Mouse (Mus musculus) left cerebral cortex, postnatal 4 days (tissue): ENCODE measurements around the gene Tmem235. TPM values are rescaled to one million over a fixed set of nuclear protein-coding genes. Genes with fewer than 3 reads are reported as not detected.

ENCODE experiments used
- DNase-seq: peaks from one replicate; pipeline ENCODE4 v3.0.0-alpha.2; 2022
- intact Hi-C: fragments of 180-260 bp; cut with DNase I; formaldehyde crosslinking; loops from one replicate; pipeline ENCODE4 v1.15.1; 2025
- total RNA-seq, 2 experiments: library from RNA; stranded (reverse); gene quantifications; 2 replicates each; pipeline ENCODE4 v1.2.3; 2021

Gene Tmem235
- total RNA-seq, 2 experiments from 2014 or later = not detected

GRCm38 (mm10) chr11:117888168-117888852 lies 27.8 kb downstream of the Tmem235 start:
- intact Hi-C loops = no loop called here
- no peak for DNase-seq

- no peak for DNase-seq
- intact Hi-C loops = no loop called here
These were observed 28.6 kb downstream of the Tmem235 start for GRCm38 (mm10) chr11:117888853-117889822.

- no peak for DNase-seq
- intact Hi-C loops = no loop called here
These were observed 29.4 kb downstream of the Tmem235 start for GRCm38 (mm10) chr11:117889887-117890340.

- DNase-seq = no peak
These were observed 30.1 kb downstream of the Tmem235 start for GRCm38 (mm10) chr11:117890519-117891282.

GRCm38 (mm10) chr11:117891581-117892175 lies 31.1 kb downstream of the Tmem235 start:
- intact Hi-C loops = no loop called here
- DNase-seq = no peak

More at GRCm38 (mm10) chr11:117890519-117891282, 30.1 kb downstream of the Tmem235 start:
- intact Hi-C loops = no loop called here

GRCm38 (mm10) chr11:117892199-117892598 lies 31.6 kb downstream of the Tmem235 start:
- intact Hi-C loops = no loop called here
- DNase-seq = no peak

GRCm38 (mm10) chr11:117894676-117895075 lies 34.1 kb downstream of the Tmem235 start:
- intact Hi-C loops = no loop called here
- DNase-seq = no peak

GRCm38 (mm10) chr11:117896533-117896932 lies 36.0 kb downstream of the Tmem235 start:
- DNase-seq = no peak
- intact Hi-C loops = no loop called here

GRCm38 (mm10) chr11:117902282-117902681 lies 41.7 kb downstream of the Tmem235 start:
- no peak for DNase-seq
- intact Hi-C loops = no loop called here

- DNase-seq = no peak
- intact Hi-C loops = no loop called here
These were observed 43.9 kb downstream of the Tmem235 start for GRCm38 (mm10) chr11:117904442-117904841.

GRCm38 (mm10) chr11:117909337-117909736 lies 48.8 kb downstream of the Tmem235 start:
- DNase-seq = no peak
- intact Hi-C loops = no loop called here

- intact Hi-C loops = no loop called here
- DNase-seq = peak; percentile 71
These were observed 52.3 kb downstream of the Tmem235 start for GRCm38 (mm10) chr11:117912684-117913352.

GRCm38 (mm10) chr11:117914531-117914930 lies 54.0 kb downstream of the Tmem235 start:
- intact Hi-C loops = no loop called here
- DNase-seq = no peak

Other genes with a start within 250 kb of the Tmem235 start
- 10 to 100 TPM; 89.8 to 90.7 TPM for gene Tnrc6c, start 206.5 kb upstream of the Tmem235 start, total RNA-seq
- 1 to 10 TPM; 1.2 to 1.5 TPM for gene Tmc8, start 78.7 kb upstream of the Tmem235 start, total RNA-seq
- 1 to 10 TPM; 3.5 TPM for gene Tmc6, start 78.6 kb upstream of the Tmem235 start, total RNA-seq
- gene 6030468B19Rik, start 63.1 kb upstream of the Tmem235 start, total RNA-seq = not detected
- 1 to 10 TPM; 4.4 to 5.1 TPM for gene Gm20708, start 51.1 kb upstream of the Tmem235 start, total RNA-seq
- gene Syngr2, start 51.1 kb upstream of the Tmem235 start, total RNA-seq = 10 to 100 TPM in 1 of 2 experiments, 1 to 10 TPM in 1; 9.2 to 14.1 TPM
- 10 to 100 TPM in 1 of 2 experiments, 1 to 10 TPM in 1; 7.8 to 11.5 TPM for gene Afmid, start 34.8 kb upstream of the Tmem235 start, total RNA-seq
- gene Tk1, start 34.7 kb upstream of the Tmem235 start, total RNA-seq = 1 to 10 TPM; 8.9 to 9.0 TPM
- gene Birc5, start 11.5 kb upstream of the Tmem235 start, total RNA-seq = 1 to 10 TPM; 6.3 to 6.7 TPM
- 1 to 10 TPM; 2.1 to 3.3 TPM for gene Tha1, start 12.7 kb downstream of the Tmem235 start, total RNA-seq
- gene Socs3, start 109.3 kb downstream of the Tmem235 start, total RNA-seq = 1 to 10 TPM; 3.8 to 4.1 TPM
- 10 to 100 TPM; 56.9 to 58.6 TPM for gene Pgs1, start 125.5 kb downstream of the Tmem235 start, total RNA-seq